Mouse (Mus musculus): ENCODE measurements around the gene Prm1. TPM values are rescaled to one million over a fixed set of nuclear protein-coding genes. Genes with fewer than 3 reads are reported as not detected.

The Prm1 gene
- polyA plus RNA-seq, 1 experiment from 2014 or later: not detected

DNA sequence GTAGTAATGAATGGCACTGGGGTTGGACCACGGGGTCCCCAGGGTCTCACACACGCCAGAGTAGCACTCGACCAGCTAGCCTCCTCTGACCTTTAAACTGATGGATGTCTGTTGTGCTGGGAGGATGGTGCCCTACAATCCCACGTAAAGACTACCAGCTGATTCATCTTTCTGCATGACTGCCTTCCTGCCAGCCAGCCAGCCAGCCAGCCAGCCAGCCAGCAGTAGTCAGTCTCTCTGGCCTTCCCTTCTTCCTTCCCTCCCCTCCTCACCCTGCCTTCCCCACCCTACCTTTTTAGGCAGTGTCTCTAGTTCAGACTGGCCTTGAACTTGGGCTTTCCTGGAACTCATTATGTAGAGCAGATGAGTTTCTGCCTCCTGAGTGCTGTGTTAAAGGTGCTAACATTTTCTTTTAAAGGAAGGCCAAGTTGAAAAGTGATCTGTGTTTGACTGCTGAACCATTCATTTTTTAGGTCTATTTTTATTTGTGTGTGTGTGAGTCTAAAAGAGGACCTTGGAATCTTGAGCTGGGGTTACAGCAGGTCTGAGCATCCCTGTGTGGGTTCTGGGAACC, 36.7 kb upstream of the Prm1 start:
- no peaks in the 10 kb centered on the region for H3K36me3 ChIP-seq (ENCODE audit: control insufficient read depth, insufficient read depth, low read length)
- ATAC-seq (no peak), DNase-seq (ENCODE audit: low spot score) (no peak)
- H3K9ac ChIP-seq (ENCODE audit: low read length): no peak overlapping the region
- no peak overlapping the region for H3K27ac ChIP-seq (ENCODE audit: low read depth, low read length)
- H3K27me3 ChIP-seq (replicated peaks; ENCODE audit: control insufficient read depth, insufficient read depth, low read length): no peaks in the 10 kb centered on the region
- no peak overlapping the region for H3K4me2 ChIP-seq (ENCODE audit: low read length)
- WGBS: 75% methylated on average over 4 of the region's 4 CpGs
- H3K4me3 ChIP-seq (ENCODE audit: low read depth, low read length): no peak overlapping the region
- H3K4me1 ChIP-seq (ENCODE audit: control insufficient read depth, insufficient read depth, low read length): no peaks in the 10 kb centered on the region
- H3K9me3 ChIP-seq (replicated peaks; ENCODE audit: control insufficient read depth, low read length): no peaks in the 10 kb centered on the region

DNA sequence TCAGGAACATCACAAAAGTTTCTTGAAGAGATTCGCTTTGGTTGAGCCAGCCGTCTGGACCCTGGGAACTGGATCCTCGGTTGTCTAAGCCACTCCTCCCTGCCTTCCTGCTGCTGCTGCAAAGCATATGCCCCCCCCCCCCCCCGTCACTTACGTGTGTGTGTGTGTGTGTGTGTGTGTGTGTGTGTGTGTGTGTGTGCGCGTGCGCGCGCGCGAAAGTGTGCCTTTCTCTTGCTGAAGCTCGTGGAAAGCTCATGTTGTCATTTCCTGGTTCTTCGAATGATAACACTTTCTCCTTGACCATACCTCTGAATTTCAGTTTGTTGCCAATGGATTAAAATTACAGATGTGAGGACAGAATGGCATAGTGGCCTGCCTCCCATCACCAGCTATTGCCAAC, 34.4 kb upstream of the Prm1 start:
- Histone ChIP-seq H3K4me3 (ENCODE audit: low read depth, low read length) (no peak overlapping the region), H3K27me3 (replicated peaks; ENCODE audit: control insufficient read depth, insufficient read depth, low read length) (no peaks in the 10 kb centered on the region), H3K27ac (ENCODE audit: low read depth, low read length) (no peak overlapping the region), H3K9ac (ENCODE audit: low read length) (no peak overlapping the region), H3K9me3 (replicated peaks; ENCODE audit: control insufficient read depth, low read length) (no peaks in the 10 kb centered on the region), H3K4me2 (ENCODE audit: low read length) (no peak overlapping the region), H3K4me1 (ENCODE audit: control insufficient read depth, insufficient read depth, low read length) (0 out of 2 replicates have a peak, but pooled peaks cover 3% of the 10 kb centered on the region), H3K36me3 (ENCODE audit: control insufficient read depth, insufficient read depth, low read length) (no peaks in the 10 kb centered on the region)
- ATAC-seq (no peak), DNase-seq (ENCODE audit: low spot score) (no peak)
- WGBS: 92% methylated on average over 13 of the region's 14 CpGs

DNA sequence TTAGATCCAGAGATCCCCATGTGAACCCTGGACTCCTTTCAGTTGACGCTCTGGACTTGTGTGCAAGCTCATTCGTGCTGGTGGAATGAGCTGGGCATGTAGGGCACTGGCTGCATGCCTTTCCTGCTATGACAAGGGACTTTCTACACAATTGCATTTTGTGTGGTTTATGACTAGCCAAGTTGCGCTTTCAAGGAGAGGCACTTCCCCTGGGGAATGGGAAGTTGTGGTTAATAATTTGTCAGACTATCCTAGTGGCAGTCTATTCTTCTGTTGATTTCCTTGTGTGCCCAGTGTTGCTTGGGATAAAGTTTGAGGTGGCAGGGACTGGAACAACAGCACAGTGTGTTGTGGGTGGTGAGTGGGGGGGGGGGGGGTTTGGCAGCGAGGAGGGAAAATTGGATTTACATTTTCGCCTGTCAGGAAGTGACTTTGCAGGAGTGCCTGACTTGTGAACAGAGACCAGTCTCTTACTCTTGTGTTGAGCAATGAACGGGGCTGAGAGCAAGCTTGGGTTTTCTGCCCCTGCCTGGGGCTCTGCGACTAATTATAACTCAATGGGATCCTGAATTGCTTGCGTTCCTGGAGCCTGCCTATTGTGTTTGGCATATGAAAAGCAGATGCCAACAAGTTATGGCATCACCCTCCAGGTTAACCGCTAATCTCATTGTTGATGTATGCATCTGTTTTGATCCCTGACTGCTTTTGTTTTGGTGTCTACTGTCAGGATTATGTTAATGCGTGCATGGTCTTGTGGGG, 33.0 kb upstream of the Prm1 start:
- no peaks in the 10 kb centered on the region for H3K36me3 ChIP-seq (ENCODE audit: control insufficient read depth, insufficient read depth, low read length)
- no peak overlapping the region for H3K4me3 ChIP-seq (ENCODE audit: low read depth, low read length)
- 0 out of 2 replicates have a peak, but pooled peaks cover 5% of the 10 kb centered on the region for H3K4me1 ChIP-seq (ENCODE audit: control insufficient read depth, insufficient read depth, low read length)
- DNase-seq (ENCODE audit: low spot score): no peak
- ATAC-seq: no peak
- H3K9ac ChIP-seq (ENCODE audit: low read length): no peak overlapping the region
- no peak overlapping the region for H3K27ac ChIP-seq (ENCODE audit: low read depth, low read length)
- no peak overlapping the region for H3K4me2 ChIP-seq (ENCODE audit: low read length)
- WGBS: 46% methylated on average over 10 of the region's 10 CpGs
- no peaks in the 10 kb centered on the region for H3K9me3 ChIP-seq (replicated peaks; ENCODE audit: control insufficient read depth, low read length)
- 0 out of 2 replicates have a peak, but pooled peaks cover 2% of the 10 kb centered on the region for H3K27me3 ChIP-seq (replicated peaks; ENCODE audit: control insufficient read depth, insufficient read depth, low read length)

DNA sequence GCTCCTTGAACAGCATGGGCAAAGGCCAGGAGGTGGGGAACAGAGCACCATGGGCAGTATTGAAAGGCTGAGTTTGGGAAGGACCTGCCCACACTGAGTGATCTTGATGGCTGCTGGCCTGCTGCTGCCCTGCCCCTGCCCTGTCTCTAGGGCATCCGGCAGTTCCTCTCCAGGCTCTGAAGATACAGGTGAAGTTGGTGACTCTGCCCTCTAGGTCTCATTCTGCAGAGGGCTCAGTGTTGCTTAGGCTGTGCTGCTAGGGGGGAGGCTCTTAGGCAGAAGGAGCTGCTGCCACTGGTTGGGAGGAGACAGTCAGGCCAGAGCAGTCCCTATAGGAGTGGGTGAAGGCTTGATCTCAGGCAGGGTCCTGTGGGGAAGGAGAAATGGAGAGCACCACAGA, 32.3 kb upstream of the Prm1 start:
- 0 out of 2 replicates have a peak, but pooled peaks cover 2% of the 10 kb centered on the region for H3K27me3 ChIP-seq (replicated peaks; ENCODE audit: control insufficient read depth, insufficient read depth, low read length)
- 93% methylated on average over 1 of the region's 1 CpGs for WGBS
- no peak overlapping the region for H3K4me2 ChIP-seq (ENCODE audit: low read length)
- DNase-seq (ENCODE audit: low spot score) (no peak), ATAC-seq (no peak)
- H3K4me1 ChIP-seq (ENCODE audit: control insufficient read depth, insufficient read depth, low read length): 0 out of 2 replicates have a peak, but pooled peaks cover 5% of the 10 kb centered on the region
- H3K9me3 ChIP-seq (replicated peaks; ENCODE audit: control insufficient read depth, low read length): no peaks in the 10 kb centered on the region
- no peak overlapping the region for H3K9ac ChIP-seq (ENCODE audit: low read length)
- no peaks in the 10 kb centered on the region for H3K36me3 ChIP-seq (ENCODE audit: control insufficient read depth, insufficient read depth, low read length)
- H3K27ac ChIP-seq (ENCODE audit: low read depth, low read length): no peak overlapping the region
- no peak overlapping the region for H3K4me3 ChIP-seq (ENCODE audit: low read depth, low read length)

DNA sequence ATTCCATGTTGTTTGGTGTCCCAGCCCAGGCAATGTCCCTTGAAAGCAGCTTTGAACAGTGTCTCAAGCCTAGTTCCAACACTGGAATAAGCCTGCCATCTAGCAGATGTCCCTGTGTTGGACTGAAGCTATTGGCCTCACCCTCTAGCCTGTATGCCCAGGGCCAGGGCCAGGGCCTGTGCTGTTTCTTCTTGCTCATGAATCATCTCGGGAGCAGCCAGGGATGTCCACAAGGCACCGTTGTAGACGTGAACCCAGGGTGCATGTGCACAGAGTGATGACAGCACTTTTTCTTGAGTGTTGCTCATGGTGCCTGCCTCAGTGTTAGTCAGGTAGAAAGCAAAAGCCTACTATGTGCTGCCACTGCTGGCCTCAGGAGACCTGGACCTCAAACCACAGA, 31.6 kb upstream of the Prm1 start:
- Histone ChIP-seq H3K36me3 (ENCODE audit: control insufficient read depth, insufficient read depth, low read length) (no peaks in the 10 kb centered on the region), H3K27me3 (replicated peaks; ENCODE audit: control insufficient read depth, insufficient read depth, low read length) (0 out of 2 replicates have a peak, but pooled peaks cover 2% of the 10 kb centered on the region), H3K4me2 (ENCODE audit: low read length) (no peak overlapping the region), H3K27ac (ENCODE audit: low read depth, low read length) (no peak overlapping the region), H3K9ac (ENCODE audit: low read length) (no peak overlapping the region), H3K9me3 (replicated peaks; ENCODE audit: control insufficient read depth, low read length) (no peaks in the 10 kb centered on the region), H3K4me1 (ENCODE audit: control insufficient read depth, insufficient read depth, low read length) (0 out of 2 replicates have a peak, but pooled peaks cover 5% of the 10 kb centered on the region), H3K4me3 (ENCODE audit: low read depth, low read length) (no peak overlapping the region)
- ATAC-seq (no peak), DNase-seq (ENCODE audit: low spot score) (no peak)
- 97% methylated on average over 3 of the region's 3 CpGs for WGBS

DNA sequence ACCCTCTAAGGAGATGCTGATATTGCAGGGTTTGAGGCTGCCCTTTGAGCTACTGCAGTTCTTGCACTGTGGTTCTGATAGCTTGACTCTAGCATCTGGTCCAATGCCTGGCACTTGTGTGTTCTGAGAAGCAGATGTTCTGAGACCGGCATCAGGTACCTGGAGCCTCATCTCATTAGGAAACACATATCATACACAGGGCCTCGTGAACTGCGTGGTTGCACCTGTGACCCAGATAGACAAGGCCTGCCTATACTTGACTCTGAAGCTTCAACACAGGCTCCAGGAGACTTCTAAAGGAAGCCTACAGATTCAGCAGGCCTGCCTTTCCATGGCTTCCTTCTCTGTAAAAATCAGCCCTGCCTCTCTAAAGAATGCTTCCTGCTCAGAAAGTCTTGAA, 30.7 kb upstream of the Prm1 start:
- no peak overlapping the region for H3K27ac ChIP-seq (ENCODE audit: low read depth, low read length)
- H3K27me3 ChIP-seq (replicated peaks; ENCODE audit: control insufficient read depth, insufficient read depth, low read length): 0 out of 2 replicates have a peak, but pooled peaks cover 2% of the 10 kb centered on the region
- 0 out of 2 replicates have a peak, but pooled peaks cover 5% of the 10 kb centered on the region for H3K4me1 ChIP-seq (ENCODE audit: control insufficient read depth, insufficient read depth, low read length)
- H3K36me3 ChIP-seq (ENCODE audit: control insufficient read depth, insufficient read depth, low read length): no peaks in the 10 kb centered on the region
- H3K4me2 ChIP-seq (ENCODE audit: low read length): no peak overlapping the region
- DNase-seq (ENCODE audit: low spot score) (no peak), ATAC-seq (no peak)
- no peaks in the 10 kb centered on the region for H3K9me3 ChIP-seq (replicated peaks; ENCODE audit: control insufficient read depth, low read length)
- no peak overlapping the region for H3K9ac ChIP-seq (ENCODE audit: low read length)
- no peak overlapping the region for H3K4me3 ChIP-seq (ENCODE audit: low read depth, low read length)
- 95% methylated on average over 3 of the region's 3 CpGs for WGBS

DNA sequence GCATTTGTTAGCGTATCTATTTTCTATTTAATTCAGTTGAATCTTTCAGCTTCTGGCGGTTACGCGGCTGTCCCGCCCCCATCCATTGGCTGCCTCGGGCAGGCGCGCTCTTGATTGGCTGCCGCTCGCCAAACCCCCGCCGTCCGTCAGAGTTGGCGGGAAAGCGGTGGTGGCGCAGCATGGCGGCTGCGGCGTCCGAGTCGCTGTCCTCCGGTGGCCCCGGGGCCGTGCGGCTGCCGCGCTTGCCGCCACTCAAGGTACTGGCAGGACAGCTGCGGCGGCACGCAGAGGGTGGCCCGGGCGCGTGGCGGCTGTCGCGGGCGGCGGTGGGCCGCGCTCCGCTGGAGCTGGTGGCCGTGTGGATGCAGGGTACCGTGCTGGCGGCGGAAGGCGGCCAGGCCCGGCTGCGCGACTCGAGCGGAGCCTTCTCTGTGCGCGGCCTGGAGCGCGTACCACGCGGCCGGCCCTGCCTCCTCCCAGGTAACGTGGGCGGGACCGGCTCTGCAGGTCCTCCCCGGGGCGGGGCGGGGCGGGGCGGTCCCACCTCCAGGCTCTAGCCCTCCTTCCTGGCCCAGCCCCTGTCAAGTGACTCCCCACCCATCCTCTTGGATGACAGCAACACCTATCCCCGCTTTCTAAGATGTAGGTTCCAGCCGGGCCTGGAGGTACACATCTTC, 29.4 kb upstream of the Prm1 start, which contains the start of gene Rmi2:
TSS of gene Rmi2 (plus strand) at position 149 of the 677 bp plus-strand sequence.
- H3K4me2 ChIP-seq (ENCODE audit: low read length): peak within 1 kb of the TSS; percentile 93
- DNase-seq (ENCODE audit: low spot score): peak; percentile 92
- 0 out of 2 replicates have a peak, but pooled peaks cover 2% of the 10 kb centered on the region for H3K27me3 ChIP-seq (replicated peaks; ENCODE audit: control insufficient read depth, insufficient read depth, low read length)
- H3K9ac ChIP-seq (ENCODE audit: low read length): peak within 1 kb of the TSS; percentile 68
- peak within 1 kb of the TSS; percentile 77 for H3K4me3 ChIP-seq (ENCODE audit: low read depth, low read length)
- 0 out of 2 replicates have a peak, but pooled peaks cover 5% of the 10 kb centered on the region for H3K4me1 ChIP-seq (ENCODE audit: control insufficient read depth, insufficient read depth, low read length)
- no peak within 1 kb of the TSS for H3K27ac ChIP-seq (ENCODE audit: low read depth, low read length)
- ATAC-seq: peak; percentile 98
- H3K36me3 ChIP-seq (ENCODE audit: control insufficient read depth, insufficient read depth, low read length): no peaks in the 10 kb centered on the region
- H3K9me3 ChIP-seq (replicated peaks; ENCODE audit: control insufficient read depth, low read length): no peaks in the 10 kb centered on the region
- WGBS: under 1% methylated on average over 68 of the region's 69 CpGs

DNA sequence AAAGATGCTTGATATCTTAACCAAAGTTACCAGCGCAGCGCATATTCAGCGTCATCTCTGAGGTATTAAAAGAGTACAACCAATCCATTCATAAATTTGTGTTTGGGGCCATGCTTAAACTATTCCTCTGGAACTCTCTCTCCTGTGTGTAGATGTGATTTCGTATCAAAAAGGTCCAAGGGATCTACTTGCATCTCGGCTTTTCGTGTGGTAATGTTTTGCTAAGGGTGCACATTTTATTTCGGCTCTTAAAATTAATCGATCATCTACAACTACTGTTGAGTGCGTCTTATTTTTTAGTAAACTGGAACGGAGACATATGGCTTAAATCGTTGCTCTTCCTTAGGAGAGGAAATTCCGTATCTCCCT, 28.9 kb upstream of the Prm1 start:
- no peak for DNase-seq (ENCODE audit: low spot score)
- H3K4me3 ChIP-seq (ENCODE audit: low read depth, low read length): peak overlapping the region; percentile 77
- H3K9me3 ChIP-seq (replicated peaks; ENCODE audit: control insufficient read depth, low read length): no peaks in the 10 kb centered on the region
- H3K27ac ChIP-seq (ENCODE audit: low read depth, low read length): no peak overlapping the region
- 0 out of 2 replicates have a peak, but pooled peaks cover 5% of the 10 kb centered on the region for H3K4me1 ChIP-seq (ENCODE audit: control insufficient read depth, insufficient read depth, low read length)
- ATAC-seq: peak; percentile 5; the same call in 1 of the 2 replicates
- H3K4me2 ChIP-seq (ENCODE audit: low read length): peak overlapping the region; percentile 93
- peak overlapping the region; percentile 68; the same call in 1 of the 2 replicates for H3K9ac ChIP-seq (ENCODE audit: low read length)
- H3K36me3 ChIP-seq (ENCODE audit: control insufficient read depth, insufficient read depth, low read length): no peaks in the 10 kb centered on the region
- 8% methylated on average over 12 of the region's 12 CpGs for WGBS
- 0 out of 2 replicates have a peak, but pooled peaks cover 2% of the 10 kb centered on the region for H3K27me3 ChIP-seq (replicated peaks; ENCODE audit: control insufficient read depth, insufficient read depth, low read length)

Data from forebrain, embryonic 14.5 days (tissue).